Mouse (Mus musculus) kidney, adult 2 months (tissue): ENCODE measurements around the gene Acsl1.

ENCODE experiments used
- CTCF ChIP-seq: fragments of 200-500 bp; conservative IDR thresholded peaks from 2 replicates; pipeline ENCODE4 v1.5.1; 2011; ENCODE audit warnings: low read depth, mild to moderate bottlenecking, control low read depth, low read length, moderate library complexity, mixed read lengths; ENCODE audit not compliant: insufficient read depth, insufficient read length
- POLR2A ChIP-seq: fragments of 200-500 bp; IDR thresholded peaks from one replicate; pipeline ENCODE4 v1.6.1; 2011; ENCODE audit warnings: low read depth, low read length, control low read depth

GRCm38 (mm10) chr8:46508488-46509395 is 37.9 kb downstream of the Acsl1 start:
- TF ChIP-seq CTCF (no peak), POLR2A (no peak)
